Mouse (Mus musculus): ENCODE measurements at regions not wholly inside any gene's neighbourhood (a gene's known extent, or its start where the extent isn't known, plus 50 kb on each side); places are given as distances from the start of the nearest gene placed in this dataset.
A peak's percentile ranks its signal among the peaks of the same experiment; 100 is the strongest.
"Not testable (repeated sequence)": the region's sequence is repeated elsewhere in the genome, so short reads cannot be mapped to it uniquely, and the experiment has no call there.

GRCm38 (mm10) chr16:57924130-57924495, 169.6 kb upstream of the Col8a1 start:
- DNase-seq = no peak

DNA sequence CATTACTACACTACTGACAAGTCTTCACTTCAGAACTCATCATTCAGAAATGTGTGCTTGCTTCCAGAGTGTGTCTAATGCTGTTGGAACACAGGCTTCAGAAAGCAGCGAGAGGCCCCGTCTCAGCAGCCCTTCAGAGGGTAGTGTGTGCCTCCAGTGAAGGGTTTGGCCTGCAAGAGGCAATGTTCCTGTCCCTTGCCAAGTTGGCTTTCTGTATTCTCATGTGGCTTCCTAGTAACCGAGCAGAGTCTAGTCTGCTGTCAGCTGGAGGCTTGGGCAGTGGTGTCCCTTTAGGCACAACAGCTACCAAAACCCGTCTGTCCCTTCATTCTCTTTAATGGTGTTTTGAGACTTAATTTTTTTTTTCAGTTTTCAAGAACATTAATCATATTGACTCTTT, 173.3 kb upstream of the Col8a1 start:
- peak in 1 of 2 experiments; percentile 7 for DNase-seq

- peak in 1 of 2 experiments; percentile 10 for DNase-seq
These were observed 173.8 kb upstream of the Col8a1 start for GRCm38 (mm10) chr16:57928301-57928700.

- no peak for DNase-seq
These were observed 174.7 kb upstream of the Col8a1 start for GRCm38 (mm10) chr16:57929151-57929764.

GRCm38 (mm10) chr16:57945404-57945803, 190.9 kb upstream of the Col8a1 start:
- no peak for DNase-seq

GRCm38 (mm10) chr16:57947309-57947708, 192.8 kb upstream of the Col8a1 start:
- no peak for DNase-seq

- no peak for DNase-seq
These were observed 195.1 kb upstream of the Col8a1 start for GRCm38 (mm10) chr16:57949680-57950079.

DNA sequence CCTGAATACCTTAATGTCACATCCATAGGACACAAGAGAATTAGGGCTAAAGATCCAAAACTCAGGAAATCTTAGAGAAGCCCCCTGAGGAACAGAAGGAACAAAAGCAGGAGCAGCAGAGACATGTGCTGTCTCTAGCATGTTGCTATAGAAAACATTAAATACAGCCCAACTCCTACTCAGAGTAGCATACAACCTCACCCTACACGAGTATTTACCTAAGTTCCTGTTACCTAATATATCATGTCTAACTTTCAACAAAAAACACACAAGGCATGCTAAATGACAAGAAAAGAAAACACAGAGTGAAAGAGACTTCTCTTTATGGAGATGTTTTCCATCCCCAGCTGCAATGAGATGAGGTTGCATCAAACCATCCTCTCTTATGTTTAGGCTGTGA, 216.4 kb upstream of the Col8a1 start:
- no peak for DNase-seq

- peak in 1 of 2 experiments; percentile 2 for DNase-seq
These were observed 229.6 kb upstream of the Col8a1 start for GRCm38 (mm10) chr16:57984111-57984510.

DNA sequence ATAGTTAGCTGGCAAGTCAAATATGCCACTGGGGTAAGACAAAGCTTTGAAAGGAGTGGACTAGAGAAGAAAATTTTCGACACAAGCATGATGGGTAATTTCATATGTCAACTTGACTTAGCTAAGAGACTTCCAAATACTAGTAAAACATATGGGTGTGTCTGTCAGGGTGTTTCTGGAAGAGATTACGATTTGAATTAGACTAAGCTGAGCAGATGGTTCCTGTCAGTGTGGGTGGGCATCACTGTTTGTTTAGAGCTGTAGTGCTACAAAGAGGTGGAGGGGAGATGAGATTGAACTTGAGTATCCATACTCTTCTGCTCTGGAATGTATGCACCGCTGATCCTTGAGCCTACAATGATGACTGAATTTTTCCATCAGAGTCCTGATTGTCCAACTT, 251.2 kb upstream of the Col8a1 start:
- no peak for DNase-seq

DNA sequence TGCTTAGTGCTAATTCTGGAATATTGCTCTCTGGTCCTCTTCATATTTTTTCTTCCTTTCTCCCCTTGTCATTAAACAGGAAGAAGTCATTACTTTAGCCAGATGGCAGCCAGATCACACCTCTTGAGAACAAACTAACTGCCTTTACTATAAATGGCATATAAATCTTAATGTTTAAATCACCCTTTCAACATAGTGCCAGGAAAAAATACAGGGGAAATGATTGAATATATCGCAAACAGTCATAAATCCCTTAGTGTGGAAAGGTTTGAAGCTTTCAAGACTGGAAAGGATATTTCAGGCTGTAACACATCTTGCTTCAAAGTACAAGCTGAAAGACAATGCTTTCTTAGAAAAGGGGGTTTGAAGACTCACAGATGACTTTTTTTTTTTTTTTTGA, 259.0 kb upstream of the Col8a1 start:
- DNase-seq = no peak

DNA sequence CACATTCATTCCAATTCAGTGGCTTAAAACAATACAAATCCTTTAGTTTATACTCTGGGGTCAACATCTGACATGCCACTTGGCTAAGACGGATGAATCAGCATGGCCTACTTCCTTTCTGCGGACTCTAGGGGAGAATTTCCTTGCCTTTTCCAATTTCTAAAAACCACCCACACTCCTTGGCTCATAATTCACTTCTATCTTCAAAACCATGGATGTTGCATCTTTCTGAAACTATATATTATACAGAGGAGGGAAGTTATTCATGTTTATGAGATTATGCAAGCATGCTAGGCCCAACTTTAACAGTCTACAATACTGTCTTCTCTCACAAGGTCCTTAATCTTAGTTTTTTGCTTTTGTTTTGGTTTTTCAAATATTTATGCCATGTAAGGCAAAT, 273.0 kb upstream of the Col8a1 start:
- no peak for DNase-seq

DNA sequence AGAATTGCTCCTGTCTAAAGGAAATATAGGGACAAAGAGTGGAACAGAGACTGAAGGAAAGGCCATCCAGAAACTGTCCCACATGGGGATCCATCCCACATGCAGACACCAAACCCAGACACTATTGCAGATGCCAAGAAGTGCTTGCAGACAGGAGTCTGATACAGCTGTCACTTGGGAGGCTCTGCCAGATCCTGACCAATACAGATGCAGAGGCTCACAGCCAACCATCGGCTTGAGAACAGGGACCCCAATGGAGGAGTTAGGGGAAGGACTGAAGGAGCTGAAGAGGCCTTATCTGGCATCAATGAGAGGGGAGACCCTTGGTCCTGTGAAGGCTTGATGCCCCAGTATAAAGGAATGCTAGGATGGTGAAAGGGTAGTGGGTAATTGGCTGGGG, 274.0 kb upstream of the Col8a1 start:
- not testable (repeated sequence) for DNase-seq

DNA sequence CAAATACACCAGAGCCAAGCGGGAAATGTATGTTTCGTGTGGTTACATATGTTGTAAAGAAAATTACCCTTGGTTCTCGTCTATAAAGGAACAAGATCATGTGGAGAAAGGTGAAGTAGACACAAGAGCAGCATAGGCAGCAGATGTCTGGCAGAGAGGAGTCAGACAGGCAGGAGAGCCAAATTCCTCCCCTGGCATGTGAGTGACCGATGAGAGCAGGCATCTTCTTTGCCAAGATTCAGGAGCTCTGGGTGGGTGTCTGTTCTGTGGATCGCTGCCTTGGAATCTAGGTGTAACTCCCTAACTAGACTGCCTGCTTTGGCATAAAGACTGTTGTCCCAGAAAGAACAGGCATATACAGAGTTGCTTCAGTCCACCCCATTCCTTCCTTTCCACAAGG, 275.1 kb upstream of the Col8a1 start:
- DNase-seq = peak; percentile 4 to 5

DNA sequence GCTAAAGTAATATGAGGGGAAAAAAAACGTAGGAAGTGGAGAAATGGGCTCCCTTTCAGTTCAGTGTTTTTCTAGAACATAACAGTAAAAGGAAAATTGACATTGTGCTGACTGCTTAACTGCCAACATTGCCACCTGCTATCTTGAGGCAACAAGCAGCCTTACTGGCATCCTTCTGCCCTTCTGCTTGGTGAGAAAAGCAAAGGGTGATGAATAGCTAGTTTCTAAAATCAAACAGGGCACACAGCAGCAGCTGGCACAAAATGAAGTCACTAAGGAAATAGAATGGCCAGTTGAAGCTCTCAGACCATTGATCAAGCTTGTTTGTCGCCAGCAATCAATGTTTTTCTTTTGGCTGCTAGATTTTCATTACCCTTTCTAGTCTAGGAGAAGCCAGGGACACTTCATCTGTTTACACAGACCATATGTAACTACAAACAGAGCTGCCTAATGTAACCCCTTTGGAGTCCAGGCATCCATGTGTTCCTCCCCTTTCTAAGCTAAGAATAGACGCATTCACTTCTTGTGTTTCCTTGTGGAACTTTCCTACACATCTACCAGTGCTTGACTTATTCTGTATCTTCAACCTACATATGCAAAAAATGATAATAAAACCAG, 314.2 kb upstream of the Col8a1 start:
- no peak for DNase-seq

DNA sequence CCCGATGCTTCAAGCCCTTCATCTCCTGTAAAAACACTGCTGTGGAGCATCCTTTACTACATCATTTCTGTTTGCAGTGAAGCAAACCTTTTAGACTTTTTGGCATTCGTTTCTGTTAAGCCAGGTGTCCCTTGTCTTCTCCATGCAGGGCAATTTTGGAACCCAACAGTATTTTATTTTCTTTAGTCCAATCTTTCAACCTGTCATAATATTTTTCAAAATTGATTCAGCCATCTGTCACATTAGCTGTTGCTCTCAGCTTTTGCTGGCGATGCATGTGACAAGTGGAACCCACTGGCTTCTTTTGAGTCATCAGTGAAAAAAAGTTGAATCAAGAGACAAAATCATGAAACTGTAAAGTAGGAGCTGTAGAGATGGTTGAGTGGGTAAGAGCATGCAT, 317.9 kb upstream of the Col8a1 start:
- no peak for DNase-seq

GRCm38 (mm10) chr16:58100351-58100750, 307.9 kb upstream of the Dcbld2 start:
- no peak for DNase-seq

GRCm38 (mm10) chr16:58110452-58110851, 297.8 kb upstream of the Dcbld2 start:
- no peak for DNase-seq

GRCm38 (mm10) chr16:58126086-58126485, 282.2 kb upstream of the Dcbld2 start:
- DNase-seq = no peak

- DNase-seq = no peak
These were observed 271.9 kb upstream of the Dcbld2 start for GRCm38 (mm10) chr16:58136144-58136905.

DNA sequence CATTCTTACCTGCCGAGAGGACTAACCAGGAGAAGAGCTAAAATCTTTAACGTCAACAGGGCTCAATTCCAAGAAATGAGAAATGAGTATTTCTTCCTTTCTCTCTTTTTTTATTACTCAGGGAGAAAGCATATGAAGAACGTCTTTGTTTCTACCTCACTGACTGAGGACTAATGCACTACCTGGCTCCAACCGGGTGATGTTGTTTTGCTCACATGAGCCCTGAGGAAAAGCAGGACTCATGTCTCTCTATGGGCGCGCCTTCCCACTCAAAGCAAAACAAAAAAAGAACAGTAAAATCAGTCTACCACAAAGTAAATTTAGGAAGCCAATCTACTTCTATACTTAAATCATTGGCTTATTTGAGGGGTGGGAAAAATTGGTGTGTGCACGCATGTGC, 271.3 kb upstream of the Dcbld2 start:
- no peak for DNase-seq

GRCm38 (mm10) chr16:58137728-58138279, 270.4 kb upstream of the Dcbld2 start:
- no peak for DNase-seq

- no peak for DNase-seq
These were observed 261.8 kb upstream of the Dcbld2 start for GRCm38 (mm10) chr16:58146479-58146878.

DNA sequence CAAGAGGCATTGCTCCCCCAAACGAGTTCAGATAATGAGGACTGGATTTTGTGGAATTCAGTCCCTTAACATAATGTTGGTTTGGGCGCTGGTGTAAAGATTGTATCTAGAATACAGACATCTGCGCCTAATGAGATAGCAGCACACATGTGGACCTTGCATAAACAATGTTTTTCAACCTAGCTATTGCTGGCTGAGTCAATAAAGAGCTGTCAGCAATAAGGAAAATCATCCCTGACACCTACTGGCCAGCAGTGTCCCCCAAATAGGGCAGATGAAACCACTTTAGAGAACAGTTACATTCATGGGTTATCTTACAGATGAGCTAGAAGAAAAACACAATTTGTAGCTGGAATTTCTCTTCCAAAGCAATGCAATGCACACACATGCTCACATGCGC, 252.7 kb upstream of the Dcbld2 start:
- no peak for DNase-seq
